Mouse (Mus musculus) midbrain, embryonic 14.5 days (tissue): Measurements from ENCODE around the gene Ube2q1. TPM values are rescaled to one million over a fixed set of nuclear protein-coding genes. Genes with fewer than 3 reads are reported as not detected.

Experiments used
- ATAC-seq: fragments of 200-750 bp; cut with Nextera tagmentation; 2 replicates; pipeline ENCODE4 v1.8.0; 2017; ENCODE audit warnings: moderate number of reproducible peaks, moderate library complexity; ENCODE audit not compliant: low FRiP score, low TSS enrichment
- DNase-seq: peaks from one replicate; pipeline ENCODE4 v3.0.0-alpha.2; 2015
- H3K27ac ChIP-seq: fragments of 300-500 bp; sonication (generic); replicated peaks from 2 replicates; pipeline ENCODE4 v1.5.1; 2014; ENCODE audit warnings: mild to moderate bottlenecking, low read depth, low read length, moderate library complexity
- H3K27me3 ChIP-seq: fragments of 300-500 bp; sonication (generic); 2 replicates; pipeline ENCODE4 v1.6.1; 2014; ENCODE audit warnings: low read length, control low read depth, mixed read lengths; ENCODE audit not compliant: control insufficient read depth, insufficient read depth
- H3K36me3 ChIP-seq: fragments of 300-500 bp; sonication (generic); 2 replicates; pipeline ENCODE4 v1.6.1; 2014; ENCODE audit warnings: low read length, control low read depth; ENCODE audit not compliant: control insufficient read depth, insufficient read depth
- H3K4me1 ChIP-seq: fragments of 300-500 bp; sonication (generic); 2 replicates; pipeline ENCODE4 v1.6.1; 2014; ENCODE audit warnings: mild to moderate bottlenecking, antibody characterized with exemption, low read length, control low read depth; ENCODE audit not compliant: control insufficient read depth, insufficient read depth
- H3K4me2 ChIP-seq: fragments of 300-500 bp; sonication (generic); 2 replicates; pipeline ENCODE4 v1.6.1; 2014; ENCODE audit warnings: mild to moderate bottlenecking, low read length, moderate library complexity
- H3K4me3 ChIP-seq: fragments of 300-500 bp; sonication (generic); replicated peaks from 2 replicates; pipeline ENCODE4 v1.5.1; 2014; ENCODE audit warnings: low read depth, low read length
- H3K9ac ChIP-seq: fragments of 300-500 bp; sonication (generic); replicated peaks from 2 replicates; pipeline ENCODE4 v1.6.1; 2014; ENCODE audit warnings: mild to moderate bottlenecking, low read length, moderate library complexity
- H3K9me3 ChIP-seq: fragments of 300-500 bp; sonication (generic); 2 replicates; pipeline ENCODE4 v1.6.1; 2016; ENCODE audit warnings: low read length, control low read depth, mixed read lengths; ENCODE audit not compliant: control insufficient read depth
- WGBS: fragments of 180-500 bp; shearing (Covaris S2); extraction: QIAGEN DNeasy Blood & Tissue Kit; methylation state at CpG from one replicate; pipeline ENCODE4 v1.1.7; 2014; 5-methylcytosine and 5-hydroxymethylcytosine counted together
- polyA plus RNA-seq: library from polyadenylated mRNA; unstranded; fragments of >200 nt; fragmentation: Nextera tagmentation; extraction: Ambion mirVana; gene quantifications from 2 replicates; pipeline ENCODE4 v1.2.1, GENCODE M21; 2014

The Ube2q1 gene
- polyA plus RNA-seq, 1 experiment from 2014 or later, result 25.0 TPM

GRCm38 (mm10) chr3:89776001-89776400 lies 2.6 kb downstream of the Ube2q1 start:
- Histone ChIP-seq H3K4me2 (no peak overlapping the region), H3K9ac (no peak overlapping the region; the same call in 1 of the 2 replicates), H3K36me3 (peaks cover 50% of the 10 kb centered on the region), H3K4me3 (no peak overlapping the region), H3K27me3 (no peaks in the 10 kb centered on the region), H3K4me1 (peaks cover 32% of the 10 kb centered on the region), H3K9me3 (no peaks in the 10 kb centered on the region), H3K27ac (no peak overlapping the region)
- ATAC-seq (no peak), DNase-seq (no peak)
- WGBS, result 91% methylated on average over 4 of the region's 4 CpGs

- Histone ChIP-seq H3K9ac (no peak overlapping the region), H3K4me1 (peaks cover 11% of the 10 kb centered on the region), H3K4me2 (no peak overlapping the region), H3K4me3 (no peak overlapping the region), H3K36me3 (peaks cover 81% of the 10 kb centered on the region), H3K27ac (no peak overlapping the region), H3K27me3 (no peaks in the 10 kb centered on the region), H3K9me3 (no peaks in the 10 kb centered on the region)
- ATAC-seq, result no peak
- no peak for DNase-seq
- 94% methylated on average over 4 of the region's 4 CpGs for WGBS
Measured at GRCm38 (mm10) chr3:89780102-89780501, 6.7 kb downstream of the Ube2q1 start.

- Histone ChIP-seq H3K4me1 (no peaks in the 10 kb centered on the region), H3K4me3 (no peak overlapping the region), H3K9me3 (no peaks in the 10 kb centered on the region), H3K9ac (no peak overlapping the region), H3K36me3 (peaks cover 74% of the 10 kb centered on the region), H3K4me2 (no peak overlapping the region), H3K27me3 (no peaks in the 10 kb centered on the region), H3K27ac (no peak overlapping the region)
- WGBS, result 86% methylated on average over 5 of the region's 5 CpGs
- ATAC-seq, result no peak
- no peak for DNase-seq
Measured at GRCm38 (mm10) chr3:89781640-89782039, 8.2 kb downstream of the Ube2q1 start.

- H3K27ac ChIP-seq, result no peak overlapping the region
- WGBS, result 25% methylated on average over 11 of the region's 11 CpGs
- no peaks in the 10 kb centered on the region for H3K9me3 ChIP-seq
- no peak overlapping the region for H3K4me3 ChIP-seq
- no peak overlapping the region for H3K4me2 ChIP-seq
- H3K4me1 ChIP-seq, result no peaks in the 10 kb centered on the region
- no peak for ATAC-seq
- H3K36me3 ChIP-seq, result peaks cover 39% of the 10 kb centered on the region
- H3K27me3 ChIP-seq, result no peaks in the 10 kb centered on the region
- peak; percentile 68 for DNase-seq
- no peak overlapping the region for H3K9ac ChIP-seq
Measured at GRCm38 (mm10) chr3:89784991-89785753, 11.8 kb downstream of the Ube2q1 start.

DNA sequence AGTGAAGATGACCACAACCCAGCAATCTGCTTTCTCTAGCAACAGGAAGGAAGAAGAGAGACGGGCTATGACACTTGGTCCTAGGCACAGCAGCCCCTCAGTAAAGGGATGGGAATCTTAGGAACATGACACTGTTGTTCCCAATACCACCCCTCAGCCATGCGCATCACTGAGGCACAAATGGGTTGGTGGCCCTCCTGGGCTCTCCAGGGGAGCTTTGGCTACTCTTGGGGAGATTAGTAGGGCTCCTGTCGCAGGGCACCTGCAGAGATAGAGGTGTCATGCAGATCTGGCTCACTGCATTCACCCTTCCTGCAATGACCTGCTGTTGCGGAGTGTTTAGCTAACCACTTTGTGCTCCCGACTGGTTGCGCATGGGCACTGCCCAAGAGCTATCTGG lies 12.9 kb downstream of the Ube2q1 start:
- no peaks in the 10 kb centered on the region for H3K27me3 ChIP-seq
- no peaks in the 10 kb centered on the region for H3K9me3 ChIP-seq
- H3K4me1 ChIP-seq, result no peaks in the 10 kb centered on the region
- 76% methylated on average over 6 of the region's 6 CpGs for WGBS
- no peak overlapping the region for H3K4me2 ChIP-seq
- no peak overlapping the region for H3K4me3 ChIP-seq
- H3K27ac ChIP-seq, result no peak overlapping the region
- ATAC-seq, result no peak
- H3K36me3 ChIP-seq, result peaks cover 28% of the 10 kb centered on the region
- DNase-seq, result no peak
- H3K9ac ChIP-seq, result no peak overlapping the region

DNA sequence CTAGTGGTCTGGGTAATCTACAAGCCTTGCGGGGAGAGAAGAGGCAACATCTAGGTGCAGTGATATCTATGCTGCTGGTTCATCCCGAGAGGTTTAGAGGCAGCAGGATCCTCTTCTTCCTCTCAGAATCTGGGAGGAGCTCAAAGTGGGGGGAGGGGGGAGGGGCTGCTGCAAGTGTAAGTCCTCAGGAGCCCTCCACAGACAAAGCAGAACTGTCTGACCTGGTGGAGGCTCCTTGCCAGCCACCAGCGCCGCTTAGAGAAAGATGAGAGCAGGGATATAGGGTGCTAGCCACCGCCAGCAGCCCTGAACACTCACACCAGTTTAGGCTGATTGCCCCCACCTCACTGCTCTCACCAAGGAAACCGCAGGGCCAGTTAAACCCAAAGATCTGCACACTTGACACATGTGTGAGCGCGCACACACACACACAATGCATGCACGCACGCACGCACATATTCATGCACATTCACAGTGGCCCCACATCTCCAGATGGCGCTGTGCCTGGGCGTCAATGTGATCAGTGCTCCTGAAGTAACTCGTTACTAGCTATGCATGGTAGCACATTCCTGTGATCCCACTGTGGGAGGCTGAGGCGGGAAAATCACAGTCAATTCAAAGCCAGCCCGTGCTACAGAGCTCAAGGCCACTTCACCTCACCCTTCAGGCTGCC lies 15.4 kb downstream of the Ube2q1 start:
- ATAC-seq, result no peak

DNA sequence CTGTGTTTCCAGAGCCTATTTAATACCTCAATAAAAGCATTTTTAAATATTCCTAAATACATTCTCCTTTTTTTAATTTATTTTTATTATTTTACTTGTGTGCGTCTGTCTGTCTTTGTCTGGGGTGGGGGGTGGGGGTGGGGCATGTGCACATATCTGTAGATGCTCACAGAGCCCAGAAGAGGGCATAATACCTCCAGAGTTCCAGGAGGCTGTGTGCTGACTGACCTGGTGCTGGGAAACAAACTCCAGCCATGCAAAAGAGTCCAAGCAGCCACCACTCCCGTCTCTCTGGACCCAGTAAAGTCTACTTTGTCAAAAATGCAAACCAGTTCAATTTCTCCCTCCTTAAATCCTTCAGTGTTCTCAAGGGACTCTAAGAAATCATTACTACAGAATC lies 21.2 kb downstream of the Ube2q1 start:
- Histone ChIP-seq H3K9ac (no peak overlapping the region), H3K4me1 (no peaks in the 10 kb centered on the region), H3K27me3 (no peaks in the 10 kb centered on the region), H3K36me3 (no peaks in the 10 kb centered on the region), H3K27ac (no peak overlapping the region), H3K4me2 (no peak overlapping the region), H3K9me3 (no peaks in the 10 kb centered on the region), H3K4me3 (no peak overlapping the region)
- WGBS, result 56% methylated on average over 2 of the region's 2 CpGs
- no peak for DNase-seq
- ATAC-seq, result no peak

More for the DNA sequence above, 15.4 kb downstream of the Ube2q1 start:
- Histone ChIP-seq H3K9me3 (no peaks in the 10 kb centered on the region), H3K4me1 (no peaks in the 10 kb centered on the region), H3K9ac (no peak overlapping the region), H3K36me3 (peaks cover 3% of the 10 kb centered on the region), H3K4me3 (no peak overlapping the region), H3K27me3 (no peaks in the 10 kb centered on the region), H3K27ac (no peak overlapping the region), H3K4me2 (no peak overlapping the region)
- no peak for DNase-seq
- 77% methylated on average over 16 of the region's 16 CpGs for WGBS

- no peak overlapping the region for H3K4me2 ChIP-seq
- no peak overlapping the region for H3K27ac ChIP-seq
- no peak overlapping the region for H3K9ac ChIP-seq
- no peaks in the 10 kb centered on the region for H3K9me3 ChIP-seq
- H3K27me3 ChIP-seq, result no peaks in the 10 kb centered on the region
- WGBS, result 79% methylated on average over 5 of the region's 5 CpGs
- no peaks in the 10 kb centered on the region for H3K4me1 ChIP-seq
- H3K4me3 ChIP-seq, result no peak overlapping the region
- H3K36me3 ChIP-seq, result no peaks in the 10 kb centered on the region
- DNase-seq, result no peak
- no peak for ATAC-seq
Measured at GRCm38 (mm10) chr3:89795746-89796145, 22.3 kb downstream of the Ube2q1 start.

GRCm38 (mm10) chr3:89796358-89796757 lies 22.9 kb downstream of the Ube2q1 start:
- Histone ChIP-seq H3K9ac (no peak overlapping the region), H3K4me1 (no peaks in the 10 kb centered on the region), H3K4me2 (no peak overlapping the region), H3K4me3 (no peak overlapping the region), H3K27ac (no peak overlapping the region), H3K27me3 (no peaks in the 10 kb centered on the region), H3K9me3 (no peaks in the 10 kb centered on the region), H3K36me3 (no peaks in the 10 kb centered on the region)
- DNase-seq, result no peak
- ATAC-seq, result no peak
- 57% methylated on average over 4 of the region's 4 CpGs for WGBS
